Mouse (Mus musculus): ENCODE results near the gene Zer1. TPM values are rescaled to one million over a fixed set of nuclear protein-coding genes. Genes with fewer than 3 reads are reported as not detected.
A peak's percentile ranks its signal among the peaks of the same experiment; 100 is the strongest.

Zer1 gene
- polyA plus RNA-seq, 1 experiment from 2014 or later: 1.8 TPM

DNA sequence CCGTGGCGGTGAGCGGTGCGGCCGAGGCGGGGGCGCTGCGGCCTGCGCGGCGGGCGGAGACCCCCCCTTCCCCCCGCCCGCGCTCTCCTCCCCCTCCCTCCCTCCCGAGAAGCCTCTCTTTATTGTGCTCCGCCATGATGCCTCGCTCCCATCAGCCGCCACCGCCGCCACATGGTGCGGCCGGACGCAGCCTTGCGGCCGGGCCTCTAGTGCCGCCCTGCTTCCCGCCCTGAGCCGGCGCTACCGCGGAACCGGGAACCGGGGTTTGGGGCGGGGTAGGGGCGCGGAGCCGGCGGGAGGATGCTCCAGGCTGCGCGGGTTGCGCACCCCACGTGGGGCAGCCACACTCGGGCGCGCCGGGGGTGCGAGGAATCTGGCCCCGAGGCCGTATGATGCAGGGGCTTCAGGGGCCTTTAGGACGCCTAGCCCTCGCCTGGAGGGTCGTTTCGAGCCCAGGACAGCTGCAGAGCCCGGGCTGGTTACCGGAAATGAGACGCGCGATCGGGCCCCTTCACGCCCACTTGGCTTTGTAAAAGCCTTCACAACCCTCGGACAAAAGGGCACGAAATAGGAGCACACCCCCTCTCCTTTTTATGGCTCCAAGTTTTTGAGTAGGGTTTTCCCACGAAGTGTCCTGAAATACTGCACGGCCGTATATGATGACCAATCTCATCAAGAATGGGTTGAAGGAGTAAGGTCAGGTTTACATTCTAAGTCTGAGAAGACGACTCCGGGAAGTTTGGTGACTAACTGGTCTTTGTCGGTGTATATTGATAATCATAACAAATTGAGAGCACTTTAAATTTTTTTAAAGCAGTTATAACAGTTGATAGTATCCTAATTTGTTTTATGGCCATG is 57.1 kb downstream of the Zer1 start:
- Histone ChIP-seq H3K4me2 (ENCODE audit: low read depth, low read length) (peak overlapping the region; percentile 95), H3K27ac (ENCODE audit: low read depth) (peak overlapping the region; percentile 99), H3K27me3 (ENCODE audit: insufficient read depth, low read length) (no peaks in the 10 kb centered on the region), H3K9ac (replicated peaks) (peak overlapping the region; percentile 96), H3K9me3 (ENCODE audit: low read length) (no peaks in the 10 kb centered on the region), H3K36me3 (replicated peaks; ENCODE audit: insufficient read depth, low read length) (peaks cover 20% of the 10 kb centered on the region), H3K4me1 (ENCODE audit: insufficient read depth) (peaks cover 28% of the 10 kb centered on the region), H3K4me3 (ENCODE audit: low read depth, low read length) (peak overlapping the region; percentile 96)
- under 1% methylated on average over 45 of the region's 69 CpGs for WGBS (ENCODE audit: insufficient replicate concordance)
- TF ChIP-seq CTCF (IDR thresholded peaks at IDR 0.05; ENCODE audit: low read depth): no peak
- no peak for TF ChIP-seq EP300 (IDR thresholded peaks at IDR 0.05; ENCODE audit: low read depth)
- peak; percentile 64 for DNase-seq
- ATAC-seq: no peak

GRCm38 (mm10) chr2:30066046-30066901 is 58.1 kb downstream of the Zer1 start:
- TF ChIP-seq CTCF (IDR thresholded peaks at IDR 0.05; ENCODE audit: low read depth): no peak
- TF ChIP-seq EP300 (IDR thresholded peaks at IDR 0.05; ENCODE audit: low read depth): no peak
- 4% methylated on average over 52 of the region's 101 CpGs for WGBS (ENCODE audit: insufficient replicate concordance)
- no peaks in the 10 kb centered on the region for H3K9me3 ChIP-seq (ENCODE audit: low read length)
- peak overlapping the region; percentile 99 for H3K27ac ChIP-seq (ENCODE audit: low read depth)
- H3K4me1 ChIP-seq (ENCODE audit: insufficient read depth): peaks cover 34% of the 10 kb centered on the region
- peak overlapping the region; percentile 96 for H3K9ac ChIP-seq (replicated peaks)
- peak; percentile 91 for ATAC-seq
- peak overlapping the region; percentile 96 for H3K4me3 ChIP-seq (ENCODE audit: low read depth, low read length)
- DNase-seq: peak; percentile 97
- no peaks in the 10 kb centered on the region for H3K27me3 ChIP-seq (ENCODE audit: insufficient read depth, low read length)
- peaks cover 20% of the 10 kb centered on the region for H3K36me3 ChIP-seq (replicated peaks; ENCODE audit: insufficient read depth, low read length)
- peak overlapping the region; percentile 95 for H3K4me2 ChIP-seq (ENCODE audit: low read depth, low read length)

DNA sequence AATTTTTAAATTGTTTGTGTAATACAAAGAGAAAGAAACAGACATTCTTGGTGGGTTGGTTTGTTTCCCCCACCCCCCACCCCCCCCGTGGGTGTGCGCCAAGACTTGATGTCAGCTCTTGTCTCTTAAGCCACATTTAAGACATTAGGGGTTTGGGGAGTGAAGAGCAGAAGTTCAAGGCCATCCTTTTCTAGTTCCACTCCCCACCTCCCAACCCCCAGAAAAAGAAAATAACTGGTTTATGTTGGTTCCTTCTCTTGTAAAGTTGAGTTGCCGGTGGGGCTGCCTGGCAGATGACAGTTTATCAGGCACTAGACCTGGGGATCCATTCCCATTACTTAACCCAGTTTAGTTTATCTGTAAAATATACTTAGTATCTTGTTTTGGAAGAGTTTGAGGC is 60.1 kb downstream of the Zer1 start:
- H3K36me3 ChIP-seq (replicated peaks; ENCODE audit: insufficient read depth, low read length): peaks cover 8% of the 10 kb centered on the region
- peak overlapping the region; percentile 94 for H3K4me2 ChIP-seq (ENCODE audit: low read depth, low read length)
- no peak overlapping the region for H3K4me3 ChIP-seq (ENCODE audit: low read depth, low read length)
- H3K27ac ChIP-seq (ENCODE audit: low read depth): peak overlapping the region; percentile 93; the same call in 1 of the 2 replicates
- H3K9me3 ChIP-seq (ENCODE audit: low read length): no peaks in the 10 kb centered on the region
- DNase-seq (no peak), ATAC-seq (no peak)
- no peak for TF ChIP-seq CTCF (IDR thresholded peaks at IDR 0.05; ENCODE audit: low read depth)
- no peak for TF ChIP-seq EP300 (IDR thresholded peaks at IDR 0.05; ENCODE audit: low read depth)
- no peaks in the 10 kb centered on the region for H3K27me3 ChIP-seq (ENCODE audit: insufficient read depth, low read length)
- H3K9ac ChIP-seq (replicated peaks): peak overlapping the region; percentile 27; the same call in 1 of the 2 replicates
- 25% methylated on average over 3 of the region's 3 CpGs for WGBS (ENCODE audit: insufficient replicate concordance)
- H3K4me1 ChIP-seq (ENCODE audit: insufficient read depth): peaks cover 38% of the 10 kb centered on the region

DNA sequence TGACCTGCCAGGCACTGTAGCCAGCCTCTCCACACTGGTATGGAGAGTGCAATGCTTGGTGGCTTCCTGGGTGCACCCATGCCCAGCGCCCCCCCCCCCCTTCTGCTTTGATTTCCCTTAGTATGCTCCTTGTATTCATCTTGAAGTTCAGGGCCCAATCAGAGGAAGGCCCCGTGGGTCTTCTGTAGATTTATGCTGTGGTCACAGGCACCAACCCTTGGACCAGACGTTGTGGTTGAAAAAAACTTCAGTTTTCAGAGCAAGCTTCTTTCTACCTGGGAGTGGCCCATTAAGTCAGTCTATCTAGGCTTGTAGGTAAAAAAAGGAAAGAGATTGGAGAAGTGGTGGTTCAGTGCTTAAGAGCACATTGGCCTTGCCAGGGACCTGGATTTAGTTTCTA is 60.6 kb downstream of the Zer1 start:
- whole genome bisulfite sequencing (ENCODE audit: insufficient replicate concordance): 6% methylated on average over 3 of the region's 3 CpGs
- peaks cover 3% of the 10 kb centered on the region for H3K36me3 ChIP-seq (replicated peaks; ENCODE audit: insufficient read depth, low read length)
- H3K4me2 ChIP-seq (ENCODE audit: low read depth, low read length): peak overlapping the region; percentile 94
- no peak for TF ChIP-seq EP300 (IDR thresholded peaks at IDR 0.05; ENCODE audit: low read depth)
- no peak for TF ChIP-seq CTCF (IDR thresholded peaks at IDR 0.05; ENCODE audit: low read depth)
- no peak for ATAC-seq
- H3K4me1 ChIP-seq (ENCODE audit: insufficient read depth): peaks cover 38% of the 10 kb centered on the region
- peak overlapping the region; percentile 93 for H3K27ac ChIP-seq (ENCODE audit: low read depth)
- peak overlapping the region; percentile 54 for H3K4me3 ChIP-seq (ENCODE audit: low read depth, low read length)
- no peaks in the 10 kb centered on the region for H3K9me3 ChIP-seq (ENCODE audit: low read length)
- no peak for DNase-seq
- peak overlapping the region; percentile 80 for H3K9ac ChIP-seq (replicated peaks)
- no peaks in the 10 kb centered on the region for H3K27me3 ChIP-seq (ENCODE audit: insufficient read depth, low read length)

- peaks cover 37% of the 10 kb centered on the region for H3K4me1 ChIP-seq (ENCODE audit: insufficient read depth)
- WGBS (ENCODE audit: insufficient replicate concordance): 1% methylated on average over 8 of the region's 8 CpGs
Observed at GRCm38 (mm10) chr2:30063235-30063634, 61.1 kb downstream of the Zer1 start.

More at GRCm38 (mm10) chr2:30063235-30063634, 61.1 kb downstream of the Zer1 start:
- no peak for ATAC-seq
- H3K27ac ChIP-seq (ENCODE audit: low read depth): peak overlapping the region; percentile 93
- H3K9ac ChIP-seq (replicated peaks): peak overlapping the region; percentile 80
- H3K36me3 ChIP-seq (replicated peaks; ENCODE audit: insufficient read depth, low read length): no peaks in the 10 kb centered on the region; the same call in 1 of the 2 replicates
- peak overlapping the region; percentile 54 for H3K4me3 ChIP-seq (ENCODE audit: low read depth, low read length)
- peak overlapping the region; percentile 94 for H3K4me2 ChIP-seq (ENCODE audit: low read depth, low read length)
- H3K9me3 ChIP-seq (ENCODE audit: low read length): no peaks in the 10 kb centered on the region
- DNase-seq: no peak
- TF ChIP-seq CTCF (IDR thresholded peaks at IDR 0.05; ENCODE audit: low read depth) (no peak), EP300 (IDR thresholded peaks at IDR 0.05; ENCODE audit: low read depth) (no peak)
- no peaks in the 10 kb centered on the region for H3K27me3 ChIP-seq (ENCODE audit: insufficient read depth, low read length)

All from liver, postnatal 0 days (tissue).